Mouse (Mus musculus) hindbrain, postnatal 0 days (tissue): ENCODE measurements around the gene Ppp1r21. TPM values are rescaled to one million over a fixed set of nuclear protein-coding genes. Genes with fewer than 3 reads are reported as not detected.

ENCODE experiments used
- ATAC-seq: fragments of 200-750 bp; cut with Nextera tagmentation; 2 replicates; pipeline ENCODE4 v1.8.0; 2017; ENCODE audit warnings: mild to moderate bottlenecking, moderate TSS enrichment, moderate library complexity
- DNase-seq: peaks from one replicate; pipeline ENCODE4 v3.0.0-alpha.2; 2015; ENCODE audit warnings: low spot score
- H3K27ac ChIP-seq: fragments of 300-500 bp; sonication (generic); 2 replicates; pipeline ENCODE4 v1.5.1; 2014; ENCODE audit warnings: mild to moderate bottlenecking
- H3K27me3 ChIP-seq: fragments of 300-500 bp; sonication (generic); 2 replicates; pipeline ENCODE4 v1.6.1; 2014; ENCODE audit warnings: low read length, mixed read lengths; ENCODE audit not compliant: insufficient read depth
- H3K36me3 ChIP-seq: fragments of 300-500 bp; sonication (generic); 2 replicates; pipeline ENCODE4 v1.6.1; 2014; ENCODE audit warnings: low read length, mixed read lengths; ENCODE audit not compliant: insufficient read depth
- H3K4me1 ChIP-seq: fragments of 300-500 bp; sonication (generic); 2 replicates; pipeline ENCODE4 v1.6.1; 2014; ENCODE audit warnings: antibody characterized with exemption, low read length, mixed read lengths; ENCODE audit not compliant: insufficient read depth
- H3K4me2 ChIP-seq: fragments of 300-500 bp; sonication (generic); 2 replicates; pipeline ENCODE4 v1.6.1; 2014; ENCODE audit warnings: low read depth, mild to moderate bottlenecking, low read length, moderate library complexity, mixed read lengths
- H3K4me3 ChIP-seq: fragments of 300-500 bp; sonication (generic); 2 replicates; pipeline ENCODE4 v1.5.1; 2014; ENCODE audit warnings: low read length
- H3K9ac ChIP-seq: fragments of 300-500 bp; sonication (generic); replicated peaks from 2 replicates; pipeline ENCODE4 v1.6.1; 2014; ENCODE audit warnings: mild to moderate bottlenecking, low read length, moderate library complexity, mixed read lengths
- H3K9me3 ChIP-seq: fragments of 300-500 bp; sonication (generic); 2 replicates; pipeline ENCODE4 v1.6.1; 2016; ENCODE audit warnings: low read length, mixed read lengths
- CTCF ChIP-seq: IDR thresholded peaks from 2 replicates; pipeline ENCODE4 v1.5.1; 2016; ENCODE audit warnings: antibody characterized with exemption, control low read depth, low read depth
- WGBS: fragments of 180-500 bp; shearing (Covaris S2); extraction: QIAGEN DNeasy Blood & Tissue Kit; methylation state at CpG from one replicate; pipeline ENCODE4 v1.1.7; 2014; 5-methylcytosine and 5-hydroxymethylcytosine counted together
- polyA plus RNA-seq: library from polyadenylated mRNA; unstranded; fragments of >200 nt; fragmentation: Nextera tagmentation; extraction: Ambion mirVana; gene quantifications from 2 replicates; pipeline ENCODE4 v1.2.1, GENCODE M21; 2015
- total RNA-seq: library from RNA; depleted of rRNA; stranded (reverse); fragments of >200 nt; gene quantifications from 2 replicates; pipeline ENCODE4 v1.2.3, GENCODE M21; 2014

Gene Ppp1r21
- total and polyA plus RNA-seq, 2 experiments from 2014 or later, result 32.2 to 43.7 TPM

DNA sequence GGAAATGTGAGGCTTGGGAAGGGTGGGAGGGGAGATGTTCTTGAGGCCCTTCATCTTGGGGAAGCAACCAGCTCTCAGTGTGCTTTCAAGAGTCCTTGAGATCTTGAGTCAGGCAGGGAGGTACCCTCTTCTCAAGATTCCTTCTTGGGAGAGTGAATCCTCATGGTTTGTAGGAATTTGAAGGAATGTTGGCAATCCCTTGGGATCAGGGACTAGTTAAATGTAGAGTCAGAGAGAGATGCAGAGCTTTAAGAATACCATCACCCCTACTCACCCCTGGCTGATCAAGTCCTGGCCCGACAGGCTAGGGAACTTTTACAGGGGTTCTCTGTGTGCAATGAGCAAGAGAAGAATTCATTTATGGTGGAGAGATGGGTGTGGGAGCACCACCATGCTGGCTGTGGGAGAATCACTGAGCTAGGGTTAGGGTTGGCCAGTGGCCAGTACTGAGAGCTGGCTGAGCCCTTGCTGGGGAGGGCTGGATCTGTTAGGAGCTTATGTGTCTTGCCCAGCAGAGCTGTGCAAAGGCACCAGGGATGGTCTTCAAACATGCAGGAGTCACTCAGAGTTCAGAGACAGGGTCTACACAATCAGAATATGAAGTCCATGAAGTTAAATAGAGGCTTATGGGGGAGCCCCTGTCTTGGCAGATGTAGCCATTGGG, 85.7 kb downstream of the Ppp1r21 start:
- Histone ChIP-seq H3K27ac (no peak overlapping the region), H3K9ac (no peak overlapping the region), H3K9me3 (no peaks in the 10 kb centered on the region), H3K4me2 (no peak overlapping the region), H3K27me3 (no peaks in the 10 kb centered on the region), H3K4me3 (no peak overlapping the region), H3K36me3 (no peaks in the 10 kb centered on the region), H3K4me1 (no peaks in the 10 kb centered on the region)
- ATAC-seq (no peak), DNase-seq (no peak)
- 92% methylated on average over 1 of the region's 1 CpGs for WGBS
- no peak for TF ChIP-seq CTCF

DNA sequence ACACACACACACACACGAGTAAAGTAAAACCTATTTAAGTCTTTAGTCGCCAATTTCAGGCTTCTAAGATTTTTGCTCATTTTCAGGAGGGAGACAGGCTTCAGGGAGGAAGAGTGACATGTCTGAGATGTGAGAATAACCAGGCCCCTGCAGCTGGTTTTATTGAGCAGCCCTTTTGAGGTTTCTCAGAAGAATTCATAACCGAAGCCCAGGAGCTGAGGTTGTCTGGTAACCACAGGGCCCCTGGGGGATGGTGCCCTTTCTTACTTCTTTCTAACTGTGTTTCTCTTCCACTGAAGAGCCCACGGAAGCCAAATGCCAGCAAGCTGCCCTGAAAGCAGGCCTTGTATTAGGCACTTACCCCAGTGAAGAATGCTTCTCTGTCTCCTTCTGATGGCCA, 91.0 kb downstream of the Ppp1r21 start:
- Histone ChIP-seq H3K4me3 (no peak overlapping the region), H3K4me1 (no peaks in the 10 kb centered on the region), H3K36me3 (no peaks in the 10 kb centered on the region), H3K27me3 (no peaks in the 10 kb centered on the region), H3K4me2 (no peak overlapping the region), H3K27ac (no peak overlapping the region), H3K9ac (no peak overlapping the region), H3K9me3 (no peaks in the 10 kb centered on the region)
- 78% methylated on average over 4 of the region's 4 CpGs for WGBS
- ATAC-seq, result no peak
- no peak for DNase-seq
- TF ChIP-seq CTCF, result no peak

DNA sequence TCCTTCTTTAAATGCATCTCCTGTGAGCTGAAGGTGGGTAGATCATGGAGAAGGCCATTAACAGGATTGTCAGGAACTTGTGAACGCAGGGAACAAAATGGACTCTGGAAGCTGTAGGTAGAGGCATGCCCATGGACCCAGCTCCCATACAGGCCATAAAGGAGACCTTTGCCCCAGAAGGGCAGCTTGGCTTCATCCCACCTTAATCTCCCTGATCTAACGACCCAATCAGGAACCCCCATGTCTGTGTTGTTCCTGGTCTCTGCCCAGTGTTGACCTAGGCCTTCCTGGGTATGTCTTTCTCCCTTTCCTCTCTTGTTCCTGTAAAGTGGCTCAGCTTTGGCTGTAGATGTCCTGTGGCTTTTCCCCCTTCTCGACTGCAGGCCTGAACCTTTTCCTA, 91.5 kb downstream of the Ppp1r21 start:
- Histone ChIP-seq H3K27me3 (no peaks in the 10 kb centered on the region), H3K9ac (no peak overlapping the region), H3K4me3 (no peak overlapping the region), H3K4me2 (no peak overlapping the region), H3K9me3 (no peaks in the 10 kb centered on the region), H3K36me3 (no peaks in the 10 kb centered on the region), H3K4me1 (no peaks in the 10 kb centered on the region), H3K27ac (no peak overlapping the region)
- TF ChIP-seq CTCF, result no peak
- no peak for DNase-seq
- 88% methylated on average over 3 of the region's 3 CpGs for WGBS
- ATAC-seq, result no peak

DNA sequence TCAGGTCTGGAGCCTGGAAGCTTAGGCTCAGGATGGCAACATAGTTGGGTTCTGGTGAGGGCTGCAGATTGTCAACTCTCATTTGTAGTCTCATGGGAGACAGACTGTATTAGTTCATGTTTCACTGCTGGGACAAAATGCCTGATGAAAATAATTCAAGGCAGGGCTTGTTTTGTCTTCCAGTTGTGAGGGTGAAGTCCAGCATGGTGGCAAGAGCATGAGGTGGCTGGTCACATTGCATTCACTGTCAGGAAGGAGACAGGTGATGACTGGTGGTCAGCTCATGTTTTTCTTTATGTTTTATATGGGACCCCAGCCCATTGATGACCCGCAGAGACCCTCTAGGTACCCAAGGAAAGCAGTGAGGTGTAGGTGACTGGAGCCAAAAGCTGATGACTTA, 92.8 kb downstream of the Ppp1r21 start:
- H3K9ac ChIP-seq, result no peak overlapping the region
- H3K36me3 ChIP-seq, result no peaks in the 10 kb centered on the region
- no peak for ATAC-seq

DNA sequence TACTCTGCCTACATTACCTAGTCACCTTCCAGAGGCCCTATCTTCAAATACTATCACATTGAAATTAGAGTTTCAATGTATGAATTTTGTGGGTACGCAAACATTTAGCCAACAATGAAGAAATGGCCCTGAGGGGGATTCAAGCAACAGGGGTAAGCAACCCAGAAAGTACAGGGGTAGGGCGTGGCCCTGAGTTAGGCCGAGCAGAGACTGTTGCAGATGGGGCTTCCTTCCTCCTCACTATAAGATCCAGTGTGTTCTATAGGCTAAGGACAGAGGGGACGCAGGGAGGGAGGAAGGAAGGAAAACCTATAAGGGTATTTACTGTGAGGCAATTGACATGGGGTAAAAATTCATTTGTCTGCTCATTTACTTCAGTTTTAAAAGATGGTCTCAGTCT, 94.5 kb downstream of the Ppp1r21 start:
- WGBS, result 90% methylated on average over 4 of the region's 4 CpGs
- Histone ChIP-seq H3K4me1 (no peaks in the 10 kb centered on the region), H3K27me3 (no peaks in the 10 kb centered on the region), H3K4me2 (no peak overlapping the region), H3K9ac (no peak overlapping the region), H3K27ac (no peak overlapping the region), H3K36me3 (no peaks in the 10 kb centered on the region), H3K4me3 (no peak overlapping the region), H3K9me3 (no peaks in the 10 kb centered on the region)
- TF ChIP-seq CTCF, result no peak
- ATAC-seq, result no peak
- DNase-seq, result no peak

More for the DNA sequence above, 92.8 kb downstream of the Ppp1r21 start:
- Histone ChIP-seq H3K9me3 (no peaks in the 10 kb centered on the region), H3K4me1 (no peaks in the 10 kb centered on the region), H3K27me3 (no peaks in the 10 kb centered on the region), H3K4me2 (no peak overlapping the region), H3K4me3 (no peak overlapping the region), H3K27ac (no peak overlapping the region)
- TF ChIP-seq CTCF, result no peak
- DNase-seq, result no peak
- WGBS, result 94% methylated on average over 1 of the region's 1 CpGs

DNA sequence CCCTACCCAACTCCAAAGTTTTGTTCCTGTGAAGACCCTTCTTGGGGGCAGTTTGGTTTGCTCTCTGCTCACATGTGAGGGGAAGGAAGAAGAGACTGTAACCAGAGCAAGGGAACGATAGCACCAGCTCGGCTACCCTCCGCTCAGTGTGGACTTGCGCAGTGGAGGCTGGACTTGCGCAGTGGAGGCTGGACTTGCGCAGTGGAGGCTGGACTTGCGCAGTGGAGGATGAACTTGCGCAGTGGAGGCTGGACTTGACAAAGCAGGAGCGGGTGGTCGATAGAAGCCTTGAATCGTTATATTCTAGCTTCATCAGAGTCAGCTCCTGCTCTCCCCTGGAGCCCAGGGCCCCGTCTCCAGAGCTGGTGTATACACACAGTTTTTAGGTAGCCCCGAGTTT, 95.4 kb downstream of the Ppp1r21 start:
- DNase-seq (no peak), ATAC-seq (no peak)
- WGBS, result 93% methylated on average over 13 of the region's 13 CpGs
- TF ChIP-seq CTCF, result no peak
- H3K9me3 ChIP-seq, result no peaks in the 10 kb centered on the region
- no peaks in the 10 kb centered on the region for H3K36me3 ChIP-seq
- no peak overlapping the region for H3K9ac ChIP-seq
- no peaks in the 10 kb centered on the region for H3K27me3 ChIP-seq
- H3K4me2 ChIP-seq, result no peak overlapping the region
- H3K4me3 ChIP-seq, result no peak overlapping the region
- no peak overlapping the region for H3K27ac ChIP-seq
- H3K4me1 ChIP-seq, result peaks cover 4% of the 10 kb centered on the region

DNA sequence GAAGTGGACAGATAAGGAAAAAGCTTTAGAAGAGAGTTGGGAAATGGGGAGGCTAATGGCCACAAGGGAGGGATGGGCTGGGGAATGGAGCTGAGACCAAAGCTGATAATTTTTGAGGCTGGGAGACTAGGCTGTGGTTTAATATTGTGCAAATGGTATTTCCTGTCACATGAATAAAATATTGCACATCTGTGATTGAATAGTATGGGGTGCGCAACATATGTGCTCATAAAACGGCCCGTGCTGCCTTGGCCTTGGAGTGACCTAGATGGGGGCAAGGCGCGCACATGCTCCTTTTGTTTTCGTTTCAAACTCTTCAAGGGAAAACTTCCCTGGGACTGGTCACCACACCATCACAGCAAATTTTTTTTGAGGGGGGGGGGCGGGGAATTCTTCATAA, 96.0 kb downstream of the Ppp1r21 start:
- no peak overlapping the region for H3K4me2 ChIP-seq
- no peak for DNase-seq
- no peak for TF ChIP-seq CTCF
- no peak overlapping the region for H3K4me3 ChIP-seq
- no peaks in the 10 kb centered on the region for H3K36me3 ChIP-seq
- peaks cover 4% of the 10 kb centered on the region for H3K4me1 ChIP-seq
- no peak for ATAC-seq
- no peaks in the 10 kb centered on the region for H3K9me3 ChIP-seq
- no peaks in the 10 kb centered on the region for H3K27me3 ChIP-seq
- no peak overlapping the region; the same call in 1 of the 2 replicates for H3K27ac ChIP-seq
- 81% methylated on average over 7 of the region's 7 CpGs for WGBS
- H3K9ac ChIP-seq, result no peak overlapping the region
